Mouse (Mus musculus): Measurements from ENCODE around the gene Edf1.

DNA sequence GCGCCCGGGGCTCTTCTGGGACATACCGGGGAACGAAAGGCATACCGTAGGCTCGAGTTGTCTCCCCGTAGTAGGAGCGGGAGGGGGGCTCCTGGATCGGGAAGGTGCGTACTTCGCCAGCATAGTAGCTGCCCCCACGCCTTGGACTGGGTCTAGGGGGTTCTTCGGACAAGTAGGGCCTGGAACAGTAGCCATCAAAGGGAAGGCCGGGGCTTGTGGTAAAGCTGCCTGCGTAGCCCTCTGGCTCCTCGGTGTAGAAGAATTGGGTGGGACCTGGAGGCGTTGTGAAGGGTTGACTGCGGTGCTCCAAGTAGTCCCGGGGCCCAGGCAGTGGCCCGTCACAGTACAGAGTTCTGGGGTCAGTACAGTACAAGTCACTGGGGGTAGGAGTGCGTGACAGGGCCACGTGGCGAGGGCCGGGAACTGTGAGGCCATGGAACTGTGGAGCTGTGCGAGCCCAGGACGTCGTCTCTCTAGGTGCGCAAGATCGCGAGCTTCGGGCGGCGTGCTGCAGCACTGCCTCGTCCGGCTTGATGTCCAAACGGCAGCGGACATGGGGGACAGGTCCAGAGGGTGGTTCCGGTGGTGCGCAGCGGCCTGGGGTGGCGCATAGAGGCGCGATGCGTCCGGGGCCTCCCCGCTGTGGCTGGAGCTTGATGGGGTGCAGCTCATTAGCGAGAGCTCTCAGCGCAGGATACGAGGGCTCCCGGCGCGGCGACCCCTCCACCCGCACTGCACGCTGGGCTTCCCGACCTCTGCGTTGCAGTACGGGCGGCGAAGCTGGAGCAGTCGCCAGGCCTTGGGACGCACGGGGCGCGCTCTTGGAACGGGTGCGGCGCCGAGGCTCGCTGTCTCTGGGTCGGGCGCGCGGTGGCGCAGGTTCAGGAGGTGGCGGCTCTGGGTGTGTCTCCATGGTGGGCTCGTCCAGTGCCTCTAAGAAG lies 21.4 kb downstream of the Edf1 start:
- TF ChIP-seq ZC3H11A (IDR thresholded peaks at IDR 0.05; ENCODE audit: borderline replicate concordance, low read depth, low read length), result no peak
- no peak for TF ChIP-seq HCFC1 (IDR thresholded peaks at IDR 0.05; ENCODE audit: borderline replicate concordance, insufficient read depth, low read length)
- no peak for TF ChIP-seq ZNF384 (IDR thresholded peaks at IDR 0.05; ENCODE audit: low read depth, low read length)
- no peak for TF ChIP-seq CHD2 (IDR thresholded peaks at IDR 0.05; ENCODE audit: low read depth, low read length)
